Mouse (Mus musculus) cerebellum, postnatal 10 days (tissue): ENCODE data around the gene Lmx1b.
A peak's percentile ranks its signal among the peaks of the same experiment; 100 is the strongest.

Experiments
- DNase-seq, 2 experiments: peaks; one replicate each; pipeline ENCODE4 v3.0.0; 2021; ENCODE audit warnings: mixed read lengths in 2 of 2

Gene Lmx1b

GRCm38 (mm10) chr2:33643721-33644713 lies 3.7 kb upstream of the Lmx1b start:
- peak in 1 of 2 experiments; percentile 20 for DNase-seq

GRCm38 (mm10) chr2:33642650-33643458 lies 2.5 kb upstream of the Lmx1b start:
- DNase-seq, result peak; percentile 90

- peak in 1 of 2 experiments; percentile 47 for DNase-seq
These were observed 1.7 kb upstream of the Lmx1b start for GRCm38 (mm10) chr2:33641859-33642571.

GRCm38 (mm10) chr2:33640978-33641858 lies 907 bp upstream of the Lmx1b start:
- peak; percentile 43 to 46 for DNase-seq

GRCm38 (mm10) chr2:33639301-33640170 lies 775 bp downstream of the Lmx1b start:
- peak; percentile 57 to 68 for DNase-seq

- no peak for DNase-seq
These were observed 2.1 kb downstream of the Lmx1b start for GRCm38 (mm10) chr2:33638141-33638733.

GRCm38 (mm10) chr2:33637288-33637687 lies 3.0 kb downstream of the Lmx1b start:
- DNase-seq, result no peak

- DNase-seq, result peak in 1 of 2 experiments; percentile 37
These were observed 3.6 kb downstream of the Lmx1b start for GRCm38 (mm10) chr2:33636628-33637188.

GRCm38 (mm10) chr2:33636117-33636521 lies 4.2 kb downstream of the Lmx1b start:
- peak in 1 of 2 experiments; percentile 48 for DNase-seq

- no peak for DNase-seq
These were observed 4.8 kb downstream of the Lmx1b start for GRCm38 (mm10) chr2:33635323-33636116.

GRCm38 (mm10) chr2:33634481-33635090 lies 5.7 kb downstream of the Lmx1b start:
- DNase-seq, result no peak

GRCm38 (mm10) chr2:33633955-33634354 lies 6.4 kb downstream of the Lmx1b start:
- peak in 1 of 2 experiments; percentile 5 for DNase-seq

- no peak for DNase-seq
These were observed 7.1 kb downstream of the Lmx1b start for GRCm38 (mm10) chr2:33633237-33633636.

GRCm38 (mm10) chr2:33632551-33633059 lies 7.7 kb downstream of the Lmx1b start:
- DNase-seq, result no peak

GRCm38 (mm10) chr2:33631708-33632343 lies 8.5 kb downstream of the Lmx1b start:
- peak in 1 of 2 experiments; percentile 37 for DNase-seq

GRCm38 (mm10) chr2:33631022-33631707 lies 9.1 kb downstream of the Lmx1b start:
- DNase-seq, result peak in 1 of 2 experiments; percentile 29
